Mouse (Mus musculus) frontal cortex, postnatal 10 days (tissue): Measurements from ENCODE around the gene Gjb4.

ENCODE experiments used
- DNase-seq, 2 experiments: peaks; one replicate each; pipeline ENCODE4 v3.0.0; 2022; ENCODE audit warnings: low spot score in 2 of 2, mixed read lengths in 1 of 2

Gjb4 gene

GRCm38 (mm10) chr4:127306915-127307314, 47.0 kb downstream of the Gjb4 start:
- DNase-seq = no peak

GRCm38 (mm10) chr4:127303796-127304195, 50.1 kb downstream of the Gjb4 start:
- no peak for DNase-seq
